Mouse (Mus musculus) embryonic stem cell, embryonic (primary cell): ENCODE results near the gene Vps54.
"Not testable (repeated sequence)": the region's sequence is repeated elsewhere in the genome, so short reads cannot be mapped to it uniquely, and the experiment has no call there.

ENCODE experiments used
- CTCF ChIA-PET, 4 experiments: fragments of 300-600 bp in 2 of 4; fragments of 350-600 bp in 2 of 4; sonication (Branson Sonifier 250); formaldehyde crosslinking; loops; one replicate each; lab custom pipeline; 2022; ENCODE audit warnings: inconsistent platforms in 2 of 4; lab: Charles Lee
- POLR2A ChIA-PET, 4 experiments: fragments of 300-600 bp in 2 of 4; fragments of 350-600 bp in 2 of 4; sonication (Branson Sonifier 250); formaldehyde crosslinking; loops; one replicate each; lab custom pipeline; 2022; ENCODE audit warnings: antibody characterized with exemption in 4 of 4, inconsistent platforms in 1 of 4; lab: Charles Lee

Vps54 gene

DNA sequence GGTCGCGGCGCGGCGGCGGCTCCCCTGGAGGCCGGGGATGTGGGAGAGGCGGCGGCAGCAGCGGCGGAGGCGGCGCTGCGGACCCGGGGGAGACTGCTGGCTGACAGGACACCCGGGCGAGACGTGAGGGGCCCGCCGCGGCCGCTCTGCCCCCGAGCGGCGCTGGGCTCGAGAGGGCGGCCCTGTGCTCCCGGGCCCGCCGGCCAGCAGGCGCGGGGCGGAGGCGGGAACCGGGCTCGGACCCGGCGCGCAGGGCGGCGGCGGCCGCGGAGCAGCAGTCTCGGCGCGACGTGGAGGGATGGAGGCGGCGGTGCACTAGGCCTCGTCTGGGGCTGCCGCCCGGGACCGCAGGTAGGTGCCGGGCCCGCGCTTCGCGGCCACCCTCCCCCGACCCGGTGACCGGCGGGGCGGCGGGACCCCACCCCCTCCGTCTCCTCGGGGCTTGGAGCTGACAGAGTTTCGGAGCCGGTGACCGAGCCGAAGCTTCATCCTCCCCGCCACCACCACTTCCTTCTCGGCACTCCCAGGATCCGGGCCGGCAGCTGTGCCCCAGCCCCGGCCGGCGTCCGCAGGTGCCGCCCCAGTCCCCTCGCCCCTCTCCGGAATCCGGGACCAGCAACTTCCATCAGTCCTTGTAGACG is at the start of gene Vps54:
TSS of gene Vps54 (plus strand) at position 261 of the 641 bp plus-strand sequence.
- POLR2A ChIA-PET, result interaction anchor here (0.6 to 4.1 kb wide), 24 partner anchors 9 to 1619 kb away, joined by 3 to 26 read pairs (median 4); partner anchors contain the start of genes Peli1 (in 2 of the 4) and Aftph (in 1 of the 4)

DNA sequence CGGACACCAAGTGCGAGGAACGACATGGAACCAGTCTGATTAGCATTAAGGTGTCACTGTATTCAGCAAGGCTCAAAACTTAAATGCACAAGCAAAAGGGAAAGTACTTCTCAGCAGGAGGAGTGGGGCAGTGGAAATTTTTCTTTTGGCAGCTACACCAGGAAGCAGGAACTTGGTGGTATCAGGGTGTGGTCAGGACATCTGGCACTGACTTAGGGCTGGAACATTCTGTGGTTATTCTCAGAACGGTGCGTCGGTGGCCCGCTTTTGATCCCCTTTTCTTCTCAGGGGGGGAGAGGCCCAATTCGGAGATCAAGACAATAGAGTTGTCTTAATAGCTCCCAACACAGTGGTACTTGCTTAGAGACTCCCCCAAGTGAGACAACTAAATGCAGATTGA is 47.3 kb upstream of the Vps54 start:
- POLR2A ChIA-PET, CTCF ChIA-PET: not testable (repeated sequence)

More for the DNA sequence above, at the start of gene Vps54:
- CTCF ChIA-PET, result interaction anchor here in 2 of 4 experiments (1.0 to 1.1 kb wide), 2 partner anchors 17 to 445 kb away, joined by 3 to 5 read pairs; no protein-coding TSS in a partner anchor

DNA sequence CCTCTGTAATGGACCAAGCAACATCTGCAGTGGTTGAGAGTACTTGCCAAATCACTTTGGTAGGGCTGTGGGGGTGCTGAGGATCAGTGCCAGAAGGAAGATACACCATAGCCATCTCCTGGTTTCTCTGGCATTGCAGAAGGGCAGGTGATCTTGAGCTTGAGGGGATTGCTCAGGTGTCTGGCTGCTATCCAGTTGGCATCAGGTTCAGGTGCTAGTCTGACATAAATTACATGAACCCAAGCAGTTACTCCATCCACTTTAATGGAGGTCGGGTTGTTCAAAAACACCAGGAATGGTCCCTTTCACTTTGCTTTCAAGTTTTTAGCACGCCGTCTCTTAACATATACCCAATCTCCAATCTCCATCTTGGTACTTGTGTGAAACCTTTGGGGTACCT is 44.2 kb upstream of the Vps54 start:
- POLR2A ChIA-PET, result interaction anchor here in 1 of 4 experiments (0.6 kb wide), 1 partner anchor 91 kb away, joined by 3 read pairs; no protein-coding TSS in a partner anchor
- CTCF ChIA-PET, result no interaction called here

DNA sequence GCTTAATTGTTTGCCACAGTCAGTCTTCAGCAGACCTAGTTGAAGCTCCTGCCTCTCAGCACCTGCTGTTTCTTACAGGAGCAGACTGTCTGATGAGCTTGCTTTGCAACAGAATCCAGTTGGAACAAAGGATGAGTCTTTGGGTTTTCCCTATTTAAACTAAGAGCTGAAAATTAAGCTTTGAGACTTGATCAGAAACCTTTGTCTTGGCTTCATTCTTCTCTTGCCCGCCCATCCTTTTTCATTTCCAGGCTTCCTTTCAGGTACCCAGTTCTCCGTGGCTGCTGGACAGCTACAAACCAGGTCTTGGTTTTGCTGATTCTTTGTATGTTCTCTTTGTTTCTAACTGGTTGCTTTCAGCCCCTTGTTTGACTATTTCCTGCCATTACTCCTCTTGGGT is 30.0 kb upstream of the Vps54 start:
- ChIA-PET CTCF (interaction anchor here in 1 of 4 experiments (0.7 kb wide), 1 partner anchor 1025 kb away, joined by 3 read pairs; no protein-coding TSS in a partner anchor), POLR2A (interaction anchor here in 3 of 4 experiments (0.6 to 1.7 kb wide), 14 partner anchors 10 to 1055 kb away, joined by 3 to 13 read pairs (median 3); partner anchors contain the start of gene Vps54 (in 1 of the 3))

DNA sequence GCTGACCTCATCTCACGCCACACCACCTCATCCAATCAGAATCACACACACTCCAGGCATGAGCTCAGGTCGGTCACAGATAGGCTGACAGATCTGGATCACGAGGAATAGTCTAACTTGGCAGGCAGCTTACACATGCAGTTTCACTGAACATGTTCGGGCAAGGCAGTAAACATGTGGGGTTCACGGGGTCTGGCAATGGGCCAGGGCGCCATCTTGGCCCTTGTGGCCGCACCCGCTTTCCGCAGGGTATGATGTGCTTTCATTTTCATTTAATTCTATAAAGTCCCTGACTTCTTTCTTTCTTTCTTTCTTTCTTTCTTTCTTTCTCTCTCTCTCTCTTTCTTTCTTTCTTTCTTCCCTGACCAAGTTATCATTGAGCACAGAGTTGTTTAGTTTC is 29.4 kb upstream of the Vps54 start:
- CTCF ChIA-PET, result not testable (repeated sequence)
- POLR2A ChIA-PET, result interaction anchor here in 2 of 4 experiments (0.6 to 1.7 kb wide), 9 partner anchors 14 to 1056 kb away, joined by 3 to 13 read pairs (median 3); partner anchors contain the start of gene Vps54 (in 1 of the 2)

DNA sequence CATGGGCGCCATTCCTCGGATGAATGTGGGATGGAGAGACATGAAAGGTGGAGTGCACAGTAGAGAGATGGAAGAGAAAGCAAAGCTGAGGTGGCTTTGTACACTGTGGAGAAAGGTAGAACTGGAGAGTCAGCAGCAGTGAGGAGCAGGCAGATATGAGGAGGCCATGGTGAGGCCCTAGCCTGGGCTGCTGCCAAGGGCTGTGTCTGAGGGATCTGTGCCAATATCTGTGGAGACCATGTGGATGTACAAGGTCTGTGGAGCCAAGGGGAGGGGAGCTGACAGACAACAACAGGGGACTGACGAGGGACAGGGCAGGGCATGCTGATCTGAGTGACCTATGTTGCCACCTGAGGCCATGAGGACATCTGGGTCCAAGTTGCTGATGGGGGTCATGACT is 21.7 kb upstream of the Vps54 start:
- ChIA-PET CTCF (interaction anchor here in 1 of 4 experiments (0.6 kb wide), 1 partner anchor 58 kb away, joined by 9 read pairs; no protein-coding TSS in a partner anchor), POLR2A (interaction anchor here in 1 of 4 experiments (1.5 kb wide), 1 partner anchor 23 kb away, joined by 3 read pairs; no protein-coding TSS in a partner anchor)

DNA sequence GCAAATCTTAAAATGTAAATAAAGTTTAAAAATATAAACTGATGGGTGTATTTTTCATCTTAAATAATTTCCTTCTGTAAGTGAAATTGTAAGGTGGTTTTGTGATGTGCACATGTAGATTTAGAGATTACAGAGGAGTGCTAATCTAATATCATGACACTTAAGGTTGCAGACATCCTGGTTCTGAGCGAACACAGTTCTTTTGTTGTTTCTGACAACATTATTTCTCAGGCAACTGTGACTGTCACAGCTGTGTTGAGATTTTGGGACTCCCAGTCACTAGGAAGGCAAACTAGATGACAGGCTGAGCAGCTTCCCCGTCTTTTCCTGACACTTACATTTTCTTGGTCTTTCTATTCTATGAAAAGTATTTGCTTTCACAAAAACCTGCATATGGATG is 19.8 kb upstream of the Vps54 start:
- CTCF ChIA-PET, result no interaction called here
- POLR2A ChIA-PET, result interaction anchor here in 2 of 4 experiments (0.6 to 1.0 kb wide), 2 partner anchors 11 to 29 kb away, joined by 3 read pairs; no protein-coding TSS in a partner anchor

DNA sequence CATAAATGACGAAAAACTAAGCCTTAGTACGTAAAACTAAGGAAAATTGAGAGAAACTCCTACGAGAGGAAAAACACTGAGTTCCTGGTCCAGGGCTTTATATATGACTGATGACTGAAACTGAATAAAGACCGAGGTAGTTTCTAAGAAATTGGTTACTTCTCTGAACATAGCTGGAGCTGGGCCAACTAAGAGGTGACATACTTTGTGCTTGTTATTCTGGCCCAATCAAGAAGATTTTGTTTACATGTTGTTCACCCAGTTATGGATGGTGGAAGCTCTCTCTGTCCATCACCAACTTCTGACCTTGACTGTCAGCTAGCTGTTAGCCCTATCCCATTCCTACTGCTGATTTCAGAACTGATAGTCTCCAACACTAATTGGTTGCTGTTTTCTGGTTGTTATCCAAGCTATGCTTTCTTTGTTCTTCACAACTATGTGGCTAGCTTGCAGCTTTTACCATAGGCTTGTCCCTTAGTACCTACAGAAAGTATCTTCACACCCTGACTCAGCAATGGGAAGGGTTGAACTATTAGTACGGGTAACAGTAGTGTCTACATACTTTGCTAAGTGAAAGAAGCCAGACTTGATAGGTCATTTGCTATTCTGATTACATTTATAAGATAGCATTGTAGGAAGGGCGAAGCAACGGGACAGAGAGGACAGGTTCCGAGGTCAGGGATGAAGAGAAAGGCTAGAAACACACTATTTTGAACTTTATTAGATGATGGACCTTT is 19.1 kb upstream of the Vps54 start:
- CTCF ChIA-PET, result no interaction called here
- POLR2A ChIA-PET, result interaction anchor here in 1 of 4 experiments (0.6 kb wide), 1 partner anchor 29 kb away, joined by 3 read pairs; no protein-coding TSS in a partner anchor

DNA sequence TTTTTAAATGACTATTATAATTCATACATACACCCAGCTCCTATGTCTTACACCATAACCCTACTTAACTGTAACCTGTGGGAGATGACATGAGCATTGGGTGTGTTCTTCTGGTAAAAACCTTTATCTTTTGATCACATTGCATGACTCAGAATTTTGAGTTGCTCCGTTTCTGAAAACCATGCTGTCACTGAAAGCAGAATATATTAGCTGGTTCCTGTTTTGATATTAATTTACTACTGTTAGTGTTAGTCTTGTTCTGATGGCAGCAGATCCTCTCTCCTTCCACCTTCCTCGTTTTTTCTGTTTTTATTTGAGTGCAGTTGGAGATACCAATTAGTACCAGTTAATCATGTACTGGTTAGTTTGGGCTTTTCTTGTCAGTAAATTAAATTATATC is 18.3 kb upstream of the Vps54 start:
- ChIA-PET CTCF (no interaction called here), POLR2A (interaction anchor here in 1 of 4 experiments (1.2 kb wide), 1 partner anchor 19 kb away, joined by 3 read pairs; the partner anchor contains the start of gene Vps54)

DNA sequence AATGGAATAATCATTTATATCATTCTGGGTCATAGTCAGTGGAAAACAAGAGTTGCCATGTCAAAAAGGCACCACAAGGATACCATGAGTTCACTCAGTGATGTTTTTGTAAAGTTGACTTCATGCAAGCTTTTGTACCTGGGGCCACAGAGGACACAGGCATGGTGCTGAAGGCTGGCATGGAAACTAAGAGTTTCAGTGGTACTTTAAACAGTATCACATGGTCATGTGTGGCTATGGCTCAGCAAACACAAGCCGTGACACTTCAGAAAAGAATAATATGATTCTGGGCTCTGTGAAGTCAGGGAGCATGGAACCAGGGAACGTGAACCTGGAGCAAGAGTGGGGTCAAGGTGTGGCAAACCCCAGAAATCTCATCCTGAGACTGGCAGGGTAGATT is 17.7 kb upstream of the Vps54 start:
- ChIA-PET POLR2A (interaction anchor here in 1 of 4 experiments (1.2 kb wide), 1 partner anchor 18 kb away, joined by 3 read pairs; the partner anchor contains the start of gene Vps54), CTCF (no interaction called here)

DNA sequence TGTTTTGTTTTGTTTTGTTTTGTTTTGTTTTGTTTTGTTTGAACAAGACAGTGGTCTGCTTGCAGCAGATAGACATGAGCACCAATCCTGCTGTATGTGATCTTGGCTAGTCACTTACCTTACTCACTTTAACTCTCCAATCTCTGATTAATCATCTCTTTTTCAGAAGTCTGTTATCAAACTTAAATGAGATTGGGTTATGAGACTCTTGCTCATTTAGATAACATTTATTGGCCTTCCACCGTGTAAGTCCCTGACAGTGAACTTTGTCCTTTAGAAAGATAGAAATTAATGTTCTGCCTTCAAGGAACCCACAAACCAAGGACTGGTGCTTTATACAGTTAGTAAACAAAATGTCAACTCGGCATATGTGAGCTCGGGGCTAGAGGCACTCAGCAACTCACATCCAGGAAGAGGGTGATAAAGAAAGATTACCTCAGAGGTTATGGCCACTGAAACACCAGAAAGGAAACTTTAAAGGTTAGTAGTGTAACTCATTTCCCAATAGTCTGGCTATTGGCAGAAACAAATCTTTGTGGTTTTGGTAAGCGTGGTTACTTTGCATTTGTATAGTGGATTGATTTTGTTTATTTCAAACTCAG is 16.4 kb upstream of the Vps54 start:
- POLR2A ChIA-PET, result no interaction called here

DNA sequence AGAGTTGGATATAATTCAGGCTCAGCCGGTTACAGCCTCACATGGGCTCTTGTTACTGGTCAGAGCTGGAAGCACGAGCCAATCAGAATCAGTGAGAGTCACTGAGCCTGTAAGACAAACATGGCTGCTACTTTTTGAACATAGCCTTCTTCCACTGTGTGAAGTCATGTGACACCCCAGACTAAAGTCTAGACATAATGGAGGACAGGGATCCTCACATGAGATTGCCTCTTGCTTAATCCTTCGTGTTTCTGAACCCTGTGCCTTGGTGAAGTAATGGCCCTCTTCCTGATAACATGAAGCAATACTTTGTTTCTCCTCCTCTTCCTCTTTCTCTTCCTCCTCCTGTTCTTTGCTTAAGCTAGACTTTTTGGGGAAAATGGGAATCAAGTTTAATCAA is 15.5 kb upstream of the Vps54 start:
- ChIA-PET POLR2A (interaction anchor here in 3 of 4 experiments (0.6 to 1.3 kb wide), 3 partner anchors 12 to 14 kb away, joined by 3 to 6 read pairs (median 3); no protein-coding TSS in a partner anchor), CTCF (no interaction called here)

More for the DNA sequence above, 16.4 kb upstream of the Vps54 start:
- CTCF ChIA-PET, result no interaction called here

DNA sequence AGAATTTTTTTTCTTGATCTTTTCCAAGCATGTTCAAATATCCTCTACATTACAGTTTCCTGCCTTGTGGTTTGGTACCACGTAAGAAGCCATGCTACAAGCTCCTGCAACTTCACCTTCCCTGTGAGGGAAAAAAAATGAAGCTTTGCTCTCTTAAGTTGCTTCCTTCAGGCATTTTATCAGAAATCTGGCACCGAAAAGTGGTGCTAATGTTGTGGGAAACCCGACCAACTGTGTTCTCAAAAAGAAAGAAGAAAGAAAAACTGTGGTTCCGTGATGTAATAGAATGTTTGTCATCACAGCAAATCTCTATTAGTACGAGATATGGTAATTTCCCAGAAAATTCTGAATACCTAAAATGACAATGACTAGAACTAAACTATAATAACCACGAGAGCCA is 15.0 kb upstream of the Vps54 start:
- ChIA-PET CTCF (no interaction called here), POLR2A (interaction anchor here in 3 of 4 experiments (0.6 to 1.3 kb wide), 4 partner anchors 11 to 876 kb away, joined by 3 to 6 read pairs (median 3); no protein-coding TSS in a partner anchor)

DNA sequence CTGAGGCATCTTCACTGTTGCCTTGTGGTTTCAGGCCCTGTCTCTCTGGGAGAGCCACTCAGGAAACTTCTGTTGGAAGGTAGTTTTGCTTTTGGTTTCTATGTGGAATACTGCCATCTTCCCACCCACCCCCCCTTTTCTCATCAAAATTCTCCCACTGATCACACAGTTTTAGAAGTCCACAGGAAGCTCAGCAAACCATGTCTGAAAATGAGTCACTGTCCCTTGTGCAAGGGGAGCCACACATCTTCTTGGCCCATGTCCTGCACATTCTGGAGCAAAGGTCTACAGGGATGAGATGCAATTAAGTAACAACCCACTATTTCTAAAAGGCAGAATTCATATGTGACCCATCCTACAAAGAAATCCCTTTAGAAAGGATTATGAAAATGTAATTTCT is 14.6 kb upstream of the Vps54 start:
- ChIA-PET CTCF (no interaction called here), POLR2A (interaction anchor here in 2 of 4 experiments (0.6 to 1.3 kb wide), 2 partner anchors 11 to 876 kb away, joined by 3 read pairs; no protein-coding TSS in a partner anchor)

DNA sequence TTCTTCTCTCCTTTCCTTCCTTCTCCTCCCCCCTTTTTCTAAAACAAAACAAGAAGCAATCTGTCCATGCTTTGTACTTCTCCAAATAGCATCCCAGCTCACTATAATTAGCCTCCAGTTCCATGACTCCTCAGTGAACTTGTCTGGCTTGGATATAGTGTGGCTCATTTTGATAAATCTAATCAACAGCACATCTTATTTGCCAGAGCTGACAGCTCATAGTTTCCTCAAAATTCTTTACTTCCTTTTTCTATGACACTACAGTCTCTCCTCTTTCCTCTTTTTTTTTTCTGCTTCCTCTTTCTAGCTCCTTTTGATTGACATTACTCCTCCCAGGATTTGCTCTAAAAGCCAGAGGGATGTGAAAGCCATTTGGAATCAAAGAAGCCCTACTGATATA is 14.1 kb upstream of the Vps54 start:
- CTCF ChIA-PET, result no interaction called here
- POLR2A ChIA-PET, result no interaction called here

DNA sequence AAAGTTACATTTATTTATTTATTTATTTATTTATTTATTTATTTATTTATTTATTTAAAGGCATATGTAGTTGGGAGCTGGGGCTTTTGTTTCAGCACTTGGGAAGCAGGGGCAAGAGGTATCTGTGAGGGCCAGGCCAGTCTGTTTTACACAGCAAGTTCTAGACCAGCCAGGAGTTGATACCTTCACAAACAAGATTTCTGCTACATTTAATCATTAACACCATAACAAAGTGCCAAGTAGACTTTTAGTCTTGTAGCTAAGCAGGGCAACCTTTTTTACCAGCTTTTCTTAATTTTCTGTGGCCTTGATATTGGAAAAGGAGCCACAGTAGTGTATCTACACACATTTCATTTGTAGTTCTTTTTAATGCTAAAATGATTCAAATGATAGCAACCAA is 3.7 kb upstream of the Vps54 start:
- POLR2A ChIA-PET, result interaction anchor here in 2 of 4 experiments (0.8 to 1.7 kb wide), 5 partner anchors 8 to 493 kb away, joined by 3 to 5 read pairs (median 3); no protein-coding TSS in a partner anchor
- CTCF ChIA-PET, result no interaction called here

DNA sequence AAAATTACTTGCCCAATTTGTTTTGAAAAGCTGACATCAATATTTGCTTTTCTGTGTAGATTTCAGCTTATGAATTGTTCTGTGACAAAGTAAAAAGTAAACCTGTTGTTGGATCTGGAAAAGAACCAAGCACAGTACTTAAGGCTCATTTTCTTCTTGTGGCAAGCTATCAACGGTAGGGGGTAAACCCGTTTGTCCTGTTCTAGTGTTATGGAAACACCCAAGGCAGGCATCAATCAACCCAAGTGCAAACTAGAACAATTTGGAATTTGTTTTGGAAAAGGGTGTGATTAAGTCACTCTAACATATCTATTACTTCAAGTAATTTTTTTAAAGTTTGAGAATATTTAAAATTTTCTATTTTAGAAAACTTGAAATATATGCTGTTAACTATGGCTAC is 3.3 kb upstream of the Vps54 start:
- POLR2A ChIA-PET, result interaction anchor here in 3 of 4 experiments (0.8 to 1.7 kb wide), 7 partner anchors 9 to 494 kb away, joined by 3 to 5 read pairs (median 3); no protein-coding TSS in a partner anchor
- CTCF ChIA-PET, result no interaction called here

DNA sequence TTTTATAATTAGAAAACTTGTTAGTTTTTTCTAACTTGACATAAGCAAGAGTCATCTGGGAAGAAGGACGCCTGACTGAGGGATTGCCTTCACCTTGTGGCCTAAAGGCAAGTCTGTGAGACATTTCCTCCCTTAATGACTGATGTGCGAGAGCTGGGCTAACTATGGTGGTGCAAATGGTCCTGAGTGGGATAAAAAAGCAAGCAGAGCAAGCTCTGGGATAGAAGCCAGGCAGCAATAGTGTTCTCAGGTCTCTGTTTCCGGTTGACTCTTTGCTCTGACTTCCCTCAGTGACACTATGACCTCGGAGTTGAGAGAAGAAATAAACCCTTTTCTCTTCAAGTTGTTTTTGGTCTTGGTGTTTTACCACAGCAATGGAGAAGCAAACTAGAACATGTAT is 2.1 kb upstream of the Vps54 start:
- CTCF ChIA-PET, result no interaction called here
- POLR2A ChIA-PET, result interaction anchor here in 2 of 4 experiments (0.7 to 1.3 kb wide), 3 partner anchors 28 to 305 kb away, joined by 3 to 5 read pairs (median 3); no protein-coding TSS in a partner anchor
